Mouse (Mus musculus): ENCODE results near the gene Olfr372. TPM values are rescaled to one million over a fixed set of nuclear protein-coding genes. Genes with fewer than 3 reads are reported as not detected.
"Not testable (repeated sequence)": the region's sequence is repeated elsewhere in the genome, so short reads cannot be mapped to it uniquely, and the experiment has no call there.

The Olfr372 gene
- polyA plus RNA-seq (2015; fragmentation: Nextera tagmentation; extraction: Ambion mirVana): not detected in 2 replicates

- not testable (repeated sequence) for H3K4me2 ChIP-seq; H3K4me3 ChIP-seq (replicated peaks); H3K27me3 ChIP-seq; H3K27ac ChIP-seq; H3K36me3 ChIP-seq; H3K4me1 ChIP-seq; ATAC-seq (replicated peaks; ENCODE audit: low FRiP score); H3K9me3 ChIP-seq (replicated peaks); H3K9ac ChIP-seq
- 80% methylated on average over 4 of the region's 4 CpGs for WGBS
Measured at GRCm38 (mm10) chr8:72040918-72041317, at the start of gene Olfr372. Gene Olfr372 (plus strand): TSS chr8:72041218.

DNA sequence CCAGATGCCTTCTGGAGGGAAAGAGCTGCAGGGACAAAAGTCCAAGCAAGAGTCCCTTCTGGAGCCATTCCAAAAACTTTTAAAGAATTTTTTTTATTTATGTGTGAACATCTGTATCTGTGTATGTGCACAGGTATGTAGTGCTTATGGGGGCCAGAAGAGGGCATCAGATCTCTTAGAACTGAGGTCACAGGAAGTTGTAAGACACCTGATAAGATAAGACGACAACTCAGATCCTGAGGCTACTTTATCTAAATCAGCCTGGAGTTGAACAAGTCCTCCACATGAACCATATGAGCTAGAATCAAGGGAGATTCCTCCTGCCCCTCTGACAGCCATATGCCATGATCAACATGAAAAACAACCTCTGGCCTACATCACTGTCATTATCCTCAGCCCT lies 41.6 kb upstream of the Olfr372 start:
- 90% methylated on average over 1 of the region's 1 CpGs for WGBS
- no peak overlapping the region for H3K4me3 ChIP-seq (replicated peaks)
- no peaks in the 10 kb centered on the region for H3K36me3 ChIP-seq
- no peak overlapping the region for H3K9ac ChIP-seq
- no peak for ATAC-seq (replicated peaks; ENCODE audit: low FRiP score)
- no peaks in the 10 kb centered on the region for H3K27me3 ChIP-seq
- no peak overlapping the region for H3K4me2 ChIP-seq
- H3K4me1 ChIP-seq: no peaks in the 10 kb centered on the region
- no peaks in the 10 kb centered on the region for H3K9me3 ChIP-seq (replicated peaks)
- no peak overlapping the region for H3K27ac ChIP-seq

GRCm38 (mm10) chr8:72000223-72000622 lies 40.8 kb upstream of the Olfr372 start:
- H3K4me1 ChIP-seq: no peaks in the 10 kb centered on the region
- H3K9me3 ChIP-seq (replicated peaks): no peaks in the 10 kb centered on the region
- no peak overlapping the region for H3K27ac ChIP-seq
- no peaks in the 10 kb centered on the region for H3K36me3 ChIP-seq
- no peaks in the 10 kb centered on the region for H3K27me3 ChIP-seq
- ATAC-seq (replicated peaks; ENCODE audit: low FRiP score): no peak
- no peak overlapping the region for H3K9ac ChIP-seq
- no peak overlapping the region for H3K4me2 ChIP-seq
- H3K4me3 ChIP-seq (replicated peaks): no peak overlapping the region
- 58% methylated on average over 3 of the region's 3 CpGs for WGBS

DNA sequence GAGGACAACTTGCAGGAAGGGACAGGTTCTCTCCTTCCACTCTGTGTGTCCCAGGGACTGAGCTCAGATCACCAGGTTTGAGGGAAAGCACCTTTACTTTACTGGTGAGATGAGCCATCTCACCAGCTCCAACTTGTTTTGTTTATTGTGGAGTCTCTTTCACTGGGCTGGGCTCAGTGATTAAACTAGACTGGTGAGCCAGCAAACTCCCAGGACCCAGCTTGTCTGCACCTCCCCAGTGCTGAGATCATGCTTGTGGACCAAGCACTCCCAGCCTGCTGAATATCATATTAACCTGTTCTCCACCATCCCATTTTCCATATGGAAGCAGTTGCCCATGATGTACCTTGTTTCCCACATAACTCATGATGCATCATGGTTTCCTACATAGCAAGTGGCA lies 38.1 kb upstream of the Olfr372 start:
- H3K27me3 ChIP-seq: no peaks in the 10 kb centered on the region
- H3K27ac ChIP-seq: no peak overlapping the region
- no peak for ATAC-seq (replicated peaks; ENCODE audit: low FRiP score)
- no peak overlapping the region for H3K9ac ChIP-seq
- no peaks in the 10 kb centered on the region for H3K9me3 ChIP-seq (replicated peaks)
- H3K4me3 ChIP-seq (replicated peaks): no peak overlapping the region
- H3K4me2 ChIP-seq: no peak overlapping the region
- H3K4me1 ChIP-seq: no peaks in the 10 kb centered on the region
- no peaks in the 10 kb centered on the region for H3K36me3 ChIP-seq

DNA sequence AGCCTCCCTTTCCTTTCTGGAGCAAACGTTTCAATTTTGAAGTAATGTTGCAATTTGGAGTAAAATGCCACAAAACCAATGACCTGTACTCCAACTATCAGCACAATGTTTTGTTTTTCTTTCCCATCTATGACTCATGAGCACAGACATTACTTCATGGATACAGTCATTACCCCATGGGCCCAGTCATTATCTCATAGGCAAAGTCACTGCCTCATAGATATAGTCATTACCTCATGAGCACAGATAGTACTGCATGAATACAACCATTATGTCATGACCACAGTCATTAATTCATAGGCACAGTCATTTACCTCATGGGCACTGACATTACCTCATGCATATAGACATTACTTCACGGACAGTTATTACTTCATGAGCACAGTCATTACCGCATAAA lies 35.1 kb upstream of the Olfr372 start:
- Histone ChIP-seq H3K9ac (no peak overlapping the region), H3K4me3 (replicated peaks) (no peak overlapping the region), H3K9me3 (replicated peaks) (no peaks in the 10 kb centered on the region), H3K27ac (no peak overlapping the region), H3K4me1 (no peaks in the 10 kb centered on the region), H3K27me3 (no peaks in the 10 kb centered on the region), H3K4me2 (no peak overlapping the region), H3K36me3 (no peaks in the 10 kb centered on the region)
- WGBS: 86% methylated on average over 3 of the region's 3 CpGs
- ATAC-seq (replicated peaks; ENCODE audit: low FRiP score): no peak

DNA sequence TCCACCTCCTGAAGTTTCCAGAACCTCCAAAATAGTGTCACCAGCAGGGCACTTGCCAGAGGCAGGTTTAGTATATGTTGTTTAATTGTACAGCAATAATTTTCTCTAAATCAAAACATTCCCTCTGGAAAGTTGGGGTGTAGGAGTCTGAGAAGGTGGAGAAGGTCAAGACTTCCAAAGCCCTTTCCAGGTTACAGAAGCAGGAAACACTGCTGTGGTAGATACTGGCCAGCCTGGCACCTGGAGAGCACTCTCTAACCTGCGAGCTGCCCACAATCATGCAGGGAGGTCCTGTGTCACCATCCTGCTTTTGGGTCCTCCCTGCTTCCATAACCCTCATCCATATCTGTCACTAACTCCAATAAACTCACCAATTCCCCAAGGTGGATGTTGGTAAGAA lies 34.3 kb upstream of the Olfr372 start:
- no peaks in the 10 kb centered on the region for H3K9me3 ChIP-seq (replicated peaks)
- H3K9ac ChIP-seq: no peak overlapping the region
- H3K4me3 ChIP-seq (replicated peaks): no peak overlapping the region
- no peak overlapping the region for H3K27ac ChIP-seq
- H3K36me3 ChIP-seq: no peaks in the 10 kb centered on the region
- ATAC-seq (replicated peaks; ENCODE audit: low FRiP score): no peak
- H3K4me2 ChIP-seq: no peak overlapping the region
- no peaks in the 10 kb centered on the region for H3K27me3 ChIP-seq
- H3K4me1 ChIP-seq: no peaks in the 10 kb centered on the region
- WGBS: 79% methylated on average over 1 of the region's 1 CpGs

DNA sequence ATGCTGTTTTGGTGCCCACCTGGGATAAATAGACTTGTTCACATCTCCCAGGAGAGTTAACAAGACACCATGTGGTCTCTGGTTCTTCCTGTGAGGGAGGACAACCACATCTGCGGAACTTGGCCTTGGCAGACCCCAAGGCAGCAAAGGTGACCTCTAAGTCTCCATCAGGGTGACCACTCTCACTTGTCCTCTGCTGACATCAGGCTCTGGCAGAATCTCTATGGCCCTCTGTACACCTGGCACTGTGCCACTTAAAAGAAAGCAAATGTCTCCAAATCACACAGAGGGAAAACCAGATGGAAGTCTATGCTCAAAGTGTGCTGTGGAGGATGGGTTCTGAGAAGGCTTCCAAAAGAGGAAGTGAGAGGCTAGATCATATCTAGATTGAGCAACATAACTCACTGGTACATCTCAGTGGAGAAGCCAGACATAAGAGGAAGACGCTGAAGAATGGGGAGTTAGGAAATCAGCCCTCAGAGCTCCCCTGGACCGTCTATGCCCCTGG lies 32.8 kb upstream of the Olfr372 start:
- no peak overlapping the region for H3K9ac ChIP-seq
- no peak overlapping the region for H3K27ac ChIP-seq
- no peaks in the 10 kb centered on the region for H3K27me3 ChIP-seq
- H3K36me3 ChIP-seq: no peaks in the 10 kb centered on the region
- no peaks in the 10 kb centered on the region for H3K9me3 ChIP-seq (replicated peaks)
- no peak overlapping the region for H3K4me2 ChIP-seq
- no peaks in the 10 kb centered on the region for H3K4me1 ChIP-seq
- 63% methylated on average over 3 of the region's 3 CpGs for WGBS
- no peak overlapping the region for H3K4me3 ChIP-seq (replicated peaks)
- ATAC-seq (replicated peaks; ENCODE audit: low FRiP score): no peak

GRCm38 (mm10) chr8:72009473-72009872 lies 31.5 kb upstream of the Olfr372 start, which contains the start of gene Cyp4f18:
Gene Cyp4f18 (minus strand): TSS chr8:72009626.
- Histone ChIP-seq H3K36me3 (no peaks in the 10 kb centered on the region), H3K4me1 (no peaks in the 10 kb centered on the region), H3K4me2 (no peak within 1 kb of the TSS), H3K4me3 (replicated peaks) (no peak within 1 kb of the TSS), H3K27me3 (no peaks in the 10 kb centered on the region), H3K9me3 (replicated peaks) (no peaks in the 10 kb centered on the region), H3K9ac (no peak within 1 kb of the TSS), H3K27ac (no peak within 1 kb of the TSS)
- ATAC-seq (replicated peaks; ENCODE audit: low FRiP score): no peak
- 76% methylated on average over 3 of the region's 3 CpGs for WGBS

DNA sequence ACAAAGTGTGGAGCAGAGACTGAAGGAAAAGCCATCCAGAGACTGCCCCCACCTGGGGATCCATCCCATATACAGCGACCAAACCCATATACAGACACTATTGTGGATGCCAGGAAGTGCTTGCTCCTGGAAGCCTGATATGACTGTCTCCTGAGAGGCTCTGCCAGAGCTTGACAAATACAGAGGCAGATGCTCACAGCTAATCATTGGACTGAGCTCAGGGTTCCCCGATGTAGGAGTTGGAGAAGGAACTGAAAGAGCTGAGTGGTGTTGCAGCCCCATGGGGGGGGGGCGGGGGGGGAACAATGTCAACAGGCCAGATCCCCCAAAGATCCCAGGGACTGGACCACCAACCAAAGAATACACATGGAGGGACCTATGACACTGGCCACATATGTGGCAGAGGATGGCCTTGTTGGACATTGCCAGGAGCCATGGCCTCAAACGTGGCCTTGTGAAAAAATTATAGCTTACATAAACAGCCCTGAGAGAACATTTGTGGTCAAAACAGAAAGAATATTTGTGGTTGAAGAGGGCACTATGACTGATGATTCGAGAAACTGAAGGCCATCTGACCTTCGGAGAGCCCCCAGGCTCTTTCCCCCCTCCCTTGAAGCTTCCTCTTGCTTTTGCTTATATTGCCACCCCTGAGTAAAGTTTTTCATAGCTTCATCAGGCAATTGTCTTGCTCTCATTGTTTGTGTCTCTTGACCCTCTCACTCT lies 27.4 kb upstream of the Olfr372 start:
- not testable (repeated sequence) for H3K9me3 ChIP-seq (replicated peaks); H3K36me3 ChIP-seq; H3K4me2 ChIP-seq; H3K4me3 ChIP-seq (replicated peaks); ATAC-seq (replicated peaks; ENCODE audit: low FRiP score); H3K4me1 ChIP-seq; H3K27ac ChIP-seq; H3K27me3 ChIP-seq; H3K9ac ChIP-seq
- 65% methylated on average over 6 of the region's 6 CpGs for WGBS

GRCm38 (mm10) chr8:72017339-72017738 lies 23.7 kb upstream of the Olfr372 start:
- H3K27me3 ChIP-seq; H3K27ac ChIP-seq; ATAC-seq (replicated peaks; ENCODE audit: low FRiP score); H3K9ac ChIP-seq; H3K4me1 ChIP-seq; H3K4me3 ChIP-seq (replicated peaks); H3K36me3 ChIP-seq; H3K4me2 ChIP-seq; H3K9me3 ChIP-seq (replicated peaks): not testable (repeated sequence)
- 60% methylated on average over 2 of the region's 2 CpGs for WGBS

GRCm38 (mm10) chr8:72018141-72018540 lies 22.9 kb upstream of the Olfr372 start:
- Histone ChIP-seq H3K36me3 (no peaks in the 10 kb centered on the region), H3K4me3 (replicated peaks) (no peak overlapping the region), H3K27ac (no peak overlapping the region), H3K4me1 (no peaks in the 10 kb centered on the region), H3K9ac (no peak overlapping the region), H3K27me3 (no peaks in the 10 kb centered on the region), H3K9me3 (replicated peaks) (no peaks in the 10 kb centered on the region), H3K4me2 (no peak overlapping the region)
- ATAC-seq (replicated peaks; ENCODE audit: low FRiP score): no peak
- 86% methylated on average over 2 of the region's 2 CpGs for WGBS

DNA sequence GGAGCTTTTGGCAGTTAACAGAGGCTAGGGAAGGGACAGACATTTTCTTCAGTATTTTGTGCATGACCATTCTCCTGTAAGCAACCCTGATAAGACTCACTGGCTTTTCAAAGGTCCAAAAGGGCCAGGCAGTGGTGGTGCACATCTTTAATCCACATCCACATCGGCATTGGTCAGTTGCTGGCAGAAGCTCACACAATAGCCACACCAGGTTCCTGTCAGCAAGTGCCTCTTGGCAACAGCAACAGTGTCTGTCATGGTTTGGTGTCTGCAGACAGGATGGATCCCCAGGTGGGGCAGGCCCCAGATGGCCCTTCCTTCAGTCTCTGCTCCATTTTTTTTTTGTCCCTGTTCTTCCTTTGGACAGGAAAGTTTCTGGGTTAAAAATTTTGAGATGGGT lies 22.0 kb upstream of the Olfr372 start:
- H3K4me2 ChIP-seq; H3K9ac ChIP-seq; H3K9me3 ChIP-seq (replicated peaks); H3K27me3 ChIP-seq; H3K36me3 ChIP-seq; H3K27ac ChIP-seq; H3K4me1 ChIP-seq; H3K4me3 ChIP-seq (replicated peaks); ATAC-seq (replicated peaks; ENCODE audit: low FRiP score): not testable (repeated sequence)
- 81% methylated on average over 1 of the region's 1 CpGs for WGBS

DNA sequence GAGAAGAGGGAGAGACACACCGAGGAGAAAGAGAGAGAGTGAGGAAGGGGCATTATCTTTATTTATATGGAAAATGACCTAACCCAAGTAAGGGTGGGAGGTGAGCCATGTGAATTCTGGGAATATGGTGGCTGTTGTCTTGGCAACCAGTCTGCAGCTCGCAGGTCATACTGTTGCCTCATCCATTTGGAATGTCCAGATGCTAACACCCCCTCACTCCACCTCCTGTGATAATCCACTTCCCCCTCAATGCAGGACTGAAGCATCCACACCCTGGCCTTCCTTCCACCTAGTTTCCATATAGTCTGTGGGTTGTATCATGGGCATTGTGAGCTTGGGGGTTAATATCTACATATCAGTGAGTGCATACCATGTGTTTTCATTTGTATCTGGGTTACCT lies 21.2 kb upstream of the Olfr372 start:
- no peak overlapping the region for H3K4me3 ChIP-seq (replicated peaks)
- no peaks in the 10 kb centered on the region for H3K27me3 ChIP-seq
- ATAC-seq (replicated peaks; ENCODE audit: low FRiP score): no peak
- WGBS: 48% methylated on average over 2 of the region's 2 CpGs
- H3K36me3 ChIP-seq: no peaks in the 10 kb centered on the region
- no peak overlapping the region for H3K4me2 ChIP-seq
- no peaks in the 10 kb centered on the region for H3K9me3 ChIP-seq (replicated peaks)
- no peak overlapping the region for H3K27ac ChIP-seq
- H3K4me1 ChIP-seq: no peaks in the 10 kb centered on the region
- no peak overlapping the region for H3K9ac ChIP-seq
